In the genomic region with DNA sequence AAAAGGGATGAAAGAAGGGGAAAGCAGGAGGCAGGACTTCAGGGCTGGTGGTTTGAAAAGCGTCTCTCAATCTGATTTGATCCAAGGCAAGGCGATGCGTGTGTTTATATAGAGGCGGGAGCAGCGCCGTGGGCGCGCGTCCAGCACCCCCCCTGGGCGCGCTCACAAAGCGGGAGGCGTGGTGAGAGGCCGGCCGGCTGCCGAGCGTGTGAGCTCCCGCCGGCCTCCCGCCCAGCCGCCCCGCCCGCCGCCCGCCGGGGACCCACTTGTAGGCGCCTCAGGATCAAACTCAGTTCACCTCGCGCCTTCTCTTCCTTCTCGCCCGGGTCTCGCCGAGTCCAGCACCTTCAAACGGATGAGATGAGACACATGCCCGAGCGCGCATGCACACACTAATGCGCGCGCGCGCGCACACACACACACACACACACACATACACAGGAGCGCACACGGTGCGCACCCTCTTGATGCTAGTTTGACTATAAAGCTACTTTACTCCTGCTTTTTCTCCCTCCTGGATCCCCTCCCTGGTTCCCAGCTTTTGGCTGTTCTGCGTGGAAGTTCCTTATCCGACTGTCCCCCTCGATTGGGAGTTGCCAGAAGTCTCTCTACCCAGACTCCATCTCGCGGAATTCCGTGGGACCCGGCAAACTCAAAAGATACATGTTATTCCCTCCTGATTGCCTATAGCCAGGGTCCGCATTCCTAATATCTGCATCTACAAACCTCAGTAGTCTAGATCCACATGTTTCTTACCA, we compare ENCODE assay signal across 8 mouse cellular contexts. TPM values are rescaled to one million over a fixed set of nuclear protein-coding genes. Genes with fewer than 3 reads are reported as not detected.
DNase-seq lines count a peak whose midpoint lies in the region; ATAC-seq and TF ChIP-seq lines count a peak whose summit lies in the region.

No protein-coding gene starts in this region.

- no peaks in the 10 kb centered on the region for H3K36me3 ChIP-seq in C2C12 (ENCODE audit: control insufficient read depth, insufficient read depth)
- no peaks in the 10 kb centered on the region for H3K36me3 ChIP-seq in hindbrain, embryonic 13.5 days

- peak; percentile 53 for DNase-seq in ES-CJ7 (ENCODE audit: low read depth, low spot score)
- DNase-seq in liver = peak; percentile 30
- peak; percentile 16 for DNase-seq in naive thymus-derived CD4-positive, alpha-beta T cell, adult 2 months (ENCODE audit: low read depth)
- no peak for DNase-seq in yolk sac, embryonic 10.5 days (ENCODE audit: low spot score)

- no peaks in the 10 kb centered on the region for H3K79me2 ChIP-seq in C2C12 (ENCODE audit: control insufficient read depth, insufficient read depth)

- TF ChIP-seq POLR2A in embryonic fibroblast, embryonic 13.5 days (IDR thresholded peaks at IDR 0.05; ENCODE audit: low read depth, low read length) = peak; percentile 45; the same call in 1 of the 2 replicates

- ATAC-seq in hindbrain, embryonic 13.5 days (ENCODE audit: low FRiP score) = peak; percentile 8; the same call in 1 of the 2 replicates
- no peak for ATAC-seq in erythroblast, adult 5-6 weeks (replicated peaks; ENCODE audit: low FRiP score, poor library complexity, severe bottlenecking)

- peaks cover 40% of the 10 kb centered on the region for H3K27me3 ChIP-seq in C2C12 (ENCODE audit: control insufficient read depth, insufficient read depth, insufficient read length)
- peaks cover 81% of the 10 kb centered on the region for H3K27me3 ChIP-seq in hindbrain, embryonic 13.5 days

- TF ChIP-seq CTCF in C2C12 (IDR thresholded peaks at IDR 0.05; ENCODE audit: control insufficient read depth, insufficient read depth, insufficient read length) = no peak
- no peak for TF ChIP-seq CTCF in embryonic fibroblast, embryonic 13.5 days (IDR thresholded peaks at IDR 0.05; ENCODE audit: borderline replicate concordance, insufficient read depth, low read length)

- H3K4me1 ChIP-seq in embryonic fibroblast, embryonic 13.5 days (ENCODE audit: control insufficient read depth, insufficient read depth, low read length) = peaks cover 3% of the 10 kb centered on the region; the same call in 1 of the 2 replicates
- H3K4me1 ChIP-seq in hindbrain, embryonic 13.5 days (replicated peaks) = peaks cover 69% of the 10 kb centered on the region

- H3ac ChIP-seq in C2C12 (ENCODE audit: control insufficient read depth, insufficient read length, low read depth) = peak overlapping the region; percentile 37

- H3K4me3 ChIP-seq in C2C12 (ENCODE audit: insufficient read depth, poor library complexity, severe bottlenecking) = peak overlapping the region; percentile 18
- peak overlapping the region; percentile 52 for H3K4me3 ChIP-seq in embryonic fibroblast, embryonic 13.5 days (ENCODE audit: insufficient read depth, low read length)
- peak overlapping the region; percentile 49 for H3K4me3 ChIP-seq in hindbrain, embryonic 13.5 days

- peak overlapping the region; percentile 75 for H3K9ac ChIP-seq in hindbrain, embryonic 13.5 days

- WGBS in hindbrain, embryonic 13.5 days = under 1% methylated on average over 43 of the region's 54 CpGs

- no peaks in the 10 kb centered on the region for H3K9me3 ChIP-seq in hindbrain, embryonic 13.5 days

- H3K79me3 ChIP-seq in C2C12 (ENCODE audit: low read depth) = no peaks in the 10 kb centered on the region

- no peak overlapping the region for H3K27ac ChIP-seq in embryonic fibroblast, embryonic 13.5 days (ENCODE audit: insufficient read depth, low read length)
- H3K27ac ChIP-seq in hindbrain, embryonic 13.5 days = peak overlapping the region; percentile 79

- peak overlapping the region; percentile 84 for H3K4me2 ChIP-seq in hindbrain, embryonic 13.5 days

TF ChIP-seq in C2C12, 6 proteins besides CTCF, POLR2A, EP300 and RAD21:
- no peak for TF ChIP-seq MAX (IDR thresholded peaks at IDR 0.05)
- TF ChIP-seq CEBPB (IDR thresholded peaks at IDR 0.05; ENCODE audit: low read depth) = no peak
- no peak for TF ChIP-seq MYOG (IDR thresholded peaks at IDR 0.05; ENCODE audit: control insufficient read depth, extremely low read depth, insufficient read length)
- TF ChIP-seq FOSL1 (IDR thresholded peaks at IDR 0.05; ENCODE audit: insufficient read depth, low read length, poor library complexity, severe bottlenecking) = no peak
- TF ChIP-seq USF1 (IDR thresholded peaks at IDR 0.05; ENCODE audit: low read depth) = no peak
- TF ChIP-seq MYOD1 (IDR thresholded peaks at IDR 0.05; ENCODE audit: control insufficient read depth, insufficient read length, low read depth) = no peak

RNA-seq across cellular contexts. Expression of gene Cyp26b1, which starts 4.6 kb away (rescaled TPM):
- polyA plus RNA-seq in C2C12 (2012; fragmentation: generic; extraction: Trizol) = 4.4 TPM
- polyA plus RNA-seq in embryonic fibroblast, embryonic 13.5 days (2011; ENCODE audit: insufficient read length, low read depth, missing spikeins) = 6.2 and 12.0 TPM in 2 replicates
- 55.5 and 62.8 TPM in 2 replicates for polyA plus RNA-seq in hindbrain, embryonic 13.5 days (2015; fragmentation: Nextera tagmentation; extraction: Ambion mirVana)
- total RNA-seq in erythroblast, adult 5-6 weeks (2015; ENCODE audit: low replicate concordance) = not detected in 2 replicates
- not detected in 2 replicates for total RNA-seq in erythroblast, adult 5-6 weeks (2017; ENCODE audit: low replicate concordance)
